Mouse (Mus musculus): Measurements from ENCODE around the gene Fgd6. TPM values are rescaled to one million over a fixed set of nuclear protein-coding genes. Genes with fewer than 3 reads are reported as not detected.

The Fgd6 gene
- polyA plus RNA-seq, 1 experiment: 2.8 TPM

- no peak overlapping the region for H3K4me3 ChIP-seq (ENCODE audit: extremely low read depth, insufficient read depth, insufficient read length)
- 83% methylated on average over 5 of the region's 5 CpGs for WGBS
- no peak overlapping the region for H3K27ac ChIP-seq (ENCODE audit: insufficient read depth, low read length)
- TF ChIP-seq CTCF (IDR thresholded peaks at IDR 0.05; ENCODE audit: extremely low read depth, insufficient read depth, insufficient read length, insufficient replicate concordance): no peak
- TF ChIP-seq POLR2A (IDR thresholded peaks at IDR 0.05; ENCODE audit: low read depth, low read length): no peak
- H3K4me1 ChIP-seq (ENCODE audit: control insufficient read depth, insufficient read depth, insufficient read length): no peaks in the 10 kb centered on the region
- DNase-seq (ENCODE audit: low read depth in 1 of 2, low spot score in 2 of 2): no peak
- H3K36me3 ChIP-seq (ENCODE audit: control insufficient read depth, insufficient read depth, low read length): no peaks in the 10 kb centered on the region; the same call in 1 of the 2 replicates
- H3K27me3 ChIP-seq (ENCODE audit: control insufficient read depth, insufficient read depth, low read length): no peaks in the 10 kb centered on the region
Measured at GRCm38 (mm10) chr10:94124376-94124775, 88.6 kb downstream of the Fgd6 start.

GRCm38 (mm10) chr10:94129680-94130119 is 93.9 kb downstream of the Fgd6 start:
- no peak for DNase-seq (ENCODE audit: low read depth in 1 of 2, low spot score in 2 of 2)
- Histone ChIP-seq H3K4me3 (ENCODE audit: extremely low read depth, insufficient read depth, insufficient read length) (no peak overlapping the region), H3K27me3 (ENCODE audit: control insufficient read depth, insufficient read depth, low read length) (no peaks in the 10 kb centered on the region), H3K36me3 (ENCODE audit: control insufficient read depth, insufficient read depth, low read length) (no peaks in the 10 kb centered on the region; the same call in 1 of the 2 replicates), H3K27ac (ENCODE audit: insufficient read depth, low read length) (no peak overlapping the region), H3K4me1 (ENCODE audit: control insufficient read depth, insufficient read depth, insufficient read length) (no peaks in the 10 kb centered on the region)
- TF ChIP-seq CTCF (IDR thresholded peaks at IDR 0.05; ENCODE audit: extremely low read depth, insufficient read depth, insufficient read length, insufficient replicate concordance) (no peak), POLR2A (IDR thresholded peaks at IDR 0.05; ENCODE audit: low read depth, low read length) (no peak)
- WGBS: 90% methylated on average over 9 of the region's 9 CpGs

- 89% methylated on average over 8 of the region's 8 CpGs for WGBS
- DNase-seq (ENCODE audit: low read depth in 1 of 2, low spot score in 2 of 2): no peak
Measured at GRCm38 (mm10) chr10:94133081-94133480, 97.3 kb downstream of the Fgd6 start.

GRCm38 (mm10) chr10:94133674-94134073 is 97.9 kb downstream of the Fgd6 start:
- Histone ChIP-seq H3K4me3 (ENCODE audit: extremely low read depth, insufficient read depth, insufficient read length) (no peak overlapping the region), H3K27me3 (ENCODE audit: control insufficient read depth, insufficient read depth, low read length) (no peaks in the 10 kb centered on the region), H3K27ac (ENCODE audit: insufficient read depth, low read length) (no peak overlapping the region), H3K4me1 (ENCODE audit: control insufficient read depth, insufficient read depth, insufficient read length) (no peaks in the 10 kb centered on the region), H3K36me3 (ENCODE audit: control insufficient read depth, insufficient read depth, low read length) (no peaks in the 10 kb centered on the region)
- TF ChIP-seq POLR2A (IDR thresholded peaks at IDR 0.05; ENCODE audit: low read depth, low read length) (no peak), CTCF (IDR thresholded peaks at IDR 0.05; ENCODE audit: extremely low read depth, insufficient read depth, insufficient read length, insufficient replicate concordance) (no peak)
- no peak for DNase-seq (ENCODE audit: low read depth in 1 of 2, low spot score in 2 of 2)
- 89% methylated on average over 7 of the region's 7 CpGs for WGBS

More at GRCm38 (mm10) chr10:94133081-94133480, 97.3 kb downstream of the Fgd6 start:
- Histone ChIP-seq H3K4me3 (ENCODE audit: extremely low read depth, insufficient read depth, insufficient read length) (no peak overlapping the region), H3K4me1 (ENCODE audit: control insufficient read depth, insufficient read depth, insufficient read length) (no peaks in the 10 kb centered on the region), H3K27me3 (ENCODE audit: control insufficient read depth, insufficient read depth, low read length) (no peaks in the 10 kb centered on the region), H3K27ac (ENCODE audit: insufficient read depth, low read length) (no peak overlapping the region), H3K36me3 (ENCODE audit: control insufficient read depth, insufficient read depth, low read length) (no peaks in the 10 kb centered on the region)
- no peak for TF ChIP-seq CTCF (IDR thresholded peaks at IDR 0.05; ENCODE audit: extremely low read depth, insufficient read depth, insufficient read length, insufficient replicate concordance)
- no peak for TF ChIP-seq POLR2A (IDR thresholded peaks at IDR 0.05; ENCODE audit: low read depth, low read length)

- Histone ChIP-seq H3K27ac (ENCODE audit: insufficient read depth, low read length) (no peak overlapping the region), H3K4me3 (ENCODE audit: extremely low read depth, insufficient read depth, insufficient read length) (no peak overlapping the region), H3K27me3 (ENCODE audit: control insufficient read depth, insufficient read depth, low read length) (no peaks in the 10 kb centered on the region), H3K36me3 (ENCODE audit: control insufficient read depth, insufficient read depth, low read length) (peaks cover 1% of the 10 kb centered on the region; the same call in 1 of the 2 replicates), H3K4me1 (ENCODE audit: control insufficient read depth, insufficient read depth, insufficient read length) (no peaks in the 10 kb centered on the region)
- DNase-seq (ENCODE audit: low read depth in 1 of 2, low spot score in 2 of 2): no peak
- WGBS: 93% methylated on average over 12 of the region's 12 CpGs
- TF ChIP-seq CTCF (IDR thresholded peaks at IDR 0.05; ENCODE audit: extremely low read depth, insufficient read depth, insufficient read length, insufficient replicate concordance) (no peak), POLR2A (IDR thresholded peaks at IDR 0.05; ENCODE audit: low read depth, low read length) (no peak)
Measured at GRCm38 (mm10) chr10:94134535-94135390, 99.0 kb downstream of the Fgd6 start.

- Histone ChIP-seq H3K27ac (ENCODE audit: insufficient read depth, low read length) (no peak overlapping the region), H3K27me3 (ENCODE audit: control insufficient read depth, insufficient read depth, low read length) (no peaks in the 10 kb centered on the region), H3K4me1 (ENCODE audit: control insufficient read depth, insufficient read depth, insufficient read length) (no peaks in the 10 kb centered on the region), H3K4me3 (ENCODE audit: extremely low read depth, insufficient read depth, insufficient read length) (no peak overlapping the region), H3K36me3 (ENCODE audit: control insufficient read depth, insufficient read depth, low read length) (peaks cover 1% of the 10 kb centered on the region)
- TF ChIP-seq POLR2A (IDR thresholded peaks at IDR 0.05; ENCODE audit: low read depth, low read length) (no peak), CTCF (IDR thresholded peaks at IDR 0.05; ENCODE audit: extremely low read depth, insufficient read depth, insufficient read length, insufficient replicate concordance) (no peak)
- no peak for DNase-seq (ENCODE audit: low read depth in 1 of 2, low spot score in 2 of 2)
- 75% methylated on average over 10 of the region's 10 CpGs for WGBS
Measured at GRCm38 (mm10) chr10:94138890-94139482, 103.2 kb downstream of the Fgd6 start.

Data from spleen, adult 2 months (tissue).